Mouse (Mus musculus) hematopoietic stem cell, adult 5-6 weeks (primary cell): ENCODE measurements around the gene Donson. TPM values are rescaled to one million over a fixed set of nuclear protein-coding genes. Genes with fewer than 3 reads are reported as not detected.

Experiments used
- ATAC-seq, 2 experiments: fragments of 125-278 bp in 1 of 2; replicated peaks in 1 of 2; 2 replicates each; pipeline ENCODE4 v1.8.0; 2016 to 2017; ENCODE audit warnings: inconsistent platforms in 2 of 2, mild to moderate bottlenecking in 2 of 2, moderate number of reproducible peaks in 2 of 2, low read depth in 1 of 2, moderate TSS enrichment in 1 of 2; ENCODE audit not compliant: low FRiP score in 2 of 2, poor library complexity in 2 of 2, severe bottlenecking in 2 of 2, insufficient read depth in 1 of 2, low TSS enrichment in 1 of 2
- total RNA-seq: library from RNA; stranded (forward); fragments of 172-1452, 232-1000 nt; gene quantifications from 2 replicates; pipeline ENCODE4 v1.2.3, GENCODE M21; 2017

Donson gene
- total RNA-seq, 1 experiment from 2014 or later = 32.1 TPM

GRCm38 (mm10) chr16:91698995-91699394 is 10.4 kb upstream of the Donson start:
- ATAC-seq = no peak

GRCm38 (mm10) chr16:91695108-91695755 is 6.7 kb upstream of the Donson start:
- peak in 1 of 2 experiments; percentile 49; a peak in 3 of 4 replicates for ATAC-seq

- ATAC-seq = peak; percentile 88 to 92
These were observed 6.0 kb upstream of the Donson start for GRCm38 (mm10) chr16:91694455-91695084.

- no peak for ATAC-seq
These were observed 1.2 kb upstream of the Donson start for GRCm38 (mm10) chr16:91689791-91690190.

GRCm38 (mm10) chr16:91688023-91688618 is 449 bp downstream of the Donson start:
- ATAC-seq = no peak

- ATAC-seq = no peak
These were observed 2.2 kb downstream of the Donson start for GRCm38 (mm10) chr16:91686369-91686768.

GRCm38 (mm10) chr16:91685526-91685925 is 3.0 kb downstream of the Donson start:
- ATAC-seq = peak; percentile 8 to 44; a peak in 1 of 4 replicates

GRCm38 (mm10) chr16:91680656-91681055 is 7.9 kb downstream of the Donson start:
- no peak for ATAC-seq

GRCm38 (mm10) chr16:91678147-91678911 is 10.2 kb downstream of the Donson start:
- ATAC-seq = peak in 1 of 2 experiments; percentile 79; a peak in 2 of 4 replicates

GRCm38 (mm10) chr16:91674500-91674899 is 14.1 kb downstream of the Donson start:
- ATAC-seq = no peak

- ATAC-seq = no peak
These were observed 24.8 kb downstream of the Donson start for GRCm38 (mm10) chr16:91663795-91664194.

GRCm38 (mm10) chr16:91662336-91662735 is 26.2 kb downstream of the Donson start:
- ATAC-seq = no peak

- no peak for ATAC-seq
These were observed 27.2 kb downstream of the Donson start for GRCm38 (mm10) chr16:91661397-91661796.

GRCm38 (mm10) chr16:91659798-91660197 is 28.8 kb downstream of the Donson start:
- ATAC-seq = no peak

GRCm38 (mm10) chr16:91658471-91658870 is 30.1 kb downstream of the Donson start:
- 0 out of 4 replicates have a peak, but pooled peaks of 1 of the 2 experiments have one; percentile 27 for ATAC-seq

- no peak for ATAC-seq
These were observed 31.3 kb downstream of the Donson start for GRCm38 (mm10) chr16:91657285-91657684.

- ATAC-seq = no peak
These were observed 33.3 kb downstream of the Donson start for GRCm38 (mm10) chr16:91655285-91655684.

- ATAC-seq = no peak
These were observed 36.4 kb downstream of the Donson start for GRCm38 (mm10) chr16:91652191-91652590.
